Mouse (Mus musculus) G1E (cell line): Measurements from ENCODE around the gene Gm4131.

Experiments
- CTCF ChIP-seq: IDR thresholded peaks from 2 replicates; pipeline ENCODE4 v1.5.1; 2012; ENCODE audit warnings: low read depth, low read length, inconsistent platforms, mixed read lengths
- GATA1 ChIP-seq: IDR thresholded peaks from 2 replicates; pipeline ENCODE4 v1.6.1; 2012; ENCODE audit warnings: borderline replicate concordance, low read length, inconsistent platforms, mixed read lengths

GRCm38 (mm10) chr14:62550121-62550520 is 16.6 kb downstream of the Gm4131 start:
- no peak for TF ChIP-seq CTCF
- TF ChIP-seq GATA1: no peak
